Mouse (Mus musculus) hindbrain, postnatal 0 days (tissue): Measurements from ENCODE around the gene Large1. TPM values are rescaled to one million over a fixed set of nuclear protein-coding genes. Genes with fewer than 3 reads are reported as not detected.

ENCODE experiments used
- ATAC-seq: fragments of 200-750 bp; cut with Nextera tagmentation; 2 replicates; pipeline ENCODE4 v1.8.0; 2017; ENCODE audit warnings: mild to moderate bottlenecking, moderate TSS enrichment, moderate library complexity
- DNase-seq: peaks from one replicate; pipeline ENCODE4 v3.0.0-alpha.2; 2015; ENCODE audit warnings: low spot score
- H3K27ac ChIP-seq: fragments of 300-500 bp; sonication (generic); 2 replicates; pipeline ENCODE4 v1.5.1; 2014; ENCODE audit warnings: mild to moderate bottlenecking
- H3K27me3 ChIP-seq: fragments of 300-500 bp; sonication (generic); 2 replicates; pipeline ENCODE4 v1.6.1; 2014; ENCODE audit warnings: low read length, mixed read lengths; ENCODE audit not compliant: insufficient read depth
- H3K36me3 ChIP-seq: fragments of 300-500 bp; sonication (generic); 2 replicates; pipeline ENCODE4 v1.6.1; 2014; ENCODE audit warnings: low read length, mixed read lengths; ENCODE audit not compliant: insufficient read depth
- H3K4me1 ChIP-seq: fragments of 300-500 bp; sonication (generic); 2 replicates; pipeline ENCODE4 v1.6.1; 2014; ENCODE audit warnings: antibody characterized with exemption, low read length, mixed read lengths; ENCODE audit not compliant: insufficient read depth
- H3K4me2 ChIP-seq: fragments of 300-500 bp; sonication (generic); 2 replicates; pipeline ENCODE4 v1.6.1; 2014; ENCODE audit warnings: low read depth, mild to moderate bottlenecking, low read length, moderate library complexity, mixed read lengths
- H3K4me3 ChIP-seq: fragments of 300-500 bp; sonication (generic); 2 replicates; pipeline ENCODE4 v1.5.1; 2014; ENCODE audit warnings: low read length
- H3K9ac ChIP-seq: fragments of 300-500 bp; sonication (generic); replicated peaks from 2 replicates; pipeline ENCODE4 v1.6.1; 2014; ENCODE audit warnings: mild to moderate bottlenecking, low read length, moderate library complexity, mixed read lengths
- H3K9me3 ChIP-seq: fragments of 300-500 bp; sonication (generic); 2 replicates; pipeline ENCODE4 v1.6.1; 2016; ENCODE audit warnings: low read length, mixed read lengths
- CTCF ChIP-seq: IDR thresholded peaks from 2 replicates; pipeline ENCODE4 v1.5.1; 2016; ENCODE audit warnings: antibody characterized with exemption, control low read depth, low read depth
- WGBS: fragments of 180-500 bp; shearing (Covaris S2); extraction: QIAGEN DNeasy Blood & Tissue Kit; methylation state at CpG from one replicate; pipeline ENCODE4 v1.1.7; 2014; 5-methylcytosine and 5-hydroxymethylcytosine counted together
- polyA plus RNA-seq: library from polyadenylated mRNA; unstranded; fragments of >200 nt; fragmentation: Nextera tagmentation; extraction: Ambion mirVana; gene quantifications from 2 replicates; pipeline ENCODE4 v1.2.1, GENCODE M21; 2015
- total RNA-seq: library from RNA; depleted of rRNA; stranded (reverse); fragments of >200 nt; gene quantifications from 2 replicates; pipeline ENCODE4 v1.2.3, GENCODE M21; 2014

The Large1 gene
- total and polyA plus RNA-seq, 2 experiments from 2014 or later = 13.4 to 97.9 TPM

- H3K4me3 ChIP-seq = no peak overlapping the region
- no peak overlapping the region for H3K4me2 ChIP-seq
- no peaks in the 10 kb centered on the region for H3K36me3 ChIP-seq
- no peaks in the 10 kb centered on the region for H3K9me3 ChIP-seq
- no peak overlapping the region for H3K27ac ChIP-seq
- no peaks in the 10 kb centered on the region for H3K4me1 ChIP-seq
- no peak for ATAC-seq
- no peaks in the 10 kb centered on the region for H3K27me3 ChIP-seq
- no peak overlapping the region for H3K9ac ChIP-seq
- no peak for DNase-seq
- 93% methylated on average over 1 of the region's 1 CpGs for WGBS
- no peak for TF ChIP-seq CTCF
These were observed 119.1 kb downstream of the Large1 start for GRCm38 (mm10) chr8:73234209-73234608.

- TF ChIP-seq CTCF = peak; percentile 79
- Histone ChIP-seq H3K27ac (no peak overlapping the region), H3K9ac (no peak overlapping the region), H3K4me2 (no peak overlapping the region), H3K27me3 (no peaks in the 10 kb centered on the region), H3K36me3 (no peaks in the 10 kb centered on the region), H3K4me1 (no peaks in the 10 kb centered on the region), H3K4me3 (no peak overlapping the region), H3K9me3 (no peaks in the 10 kb centered on the region)
- WGBS = 44% methylated on average over 6 of the region's 6 CpGs
- DNase-seq (peak; percentile 74), ATAC-seq (peak; percentile 64)
These were observed 119.8 kb downstream of the Large1 start for GRCm38 (mm10) chr8:73233358-73234041.

- Histone ChIP-seq H3K4me2 (no peak overlapping the region), H3K27ac (no peak overlapping the region), H3K4me1 (no peaks in the 10 kb centered on the region), H3K4me3 (no peak overlapping the region), H3K9ac (no peak overlapping the region), H3K9me3 (no peaks in the 10 kb centered on the region), H3K27me3 (no peaks in the 10 kb centered on the region), H3K36me3 (no peaks in the 10 kb centered on the region)
- ATAC-seq = no peak
- TF ChIP-seq CTCF = no peak
- no peak for DNase-seq
- WGBS = 74% methylated on average over 3 of the region's 3 CpGs
These were observed 126.5 kb downstream of the Large1 start for GRCm38 (mm10) chr8:73226841-73227240.

DNA sequence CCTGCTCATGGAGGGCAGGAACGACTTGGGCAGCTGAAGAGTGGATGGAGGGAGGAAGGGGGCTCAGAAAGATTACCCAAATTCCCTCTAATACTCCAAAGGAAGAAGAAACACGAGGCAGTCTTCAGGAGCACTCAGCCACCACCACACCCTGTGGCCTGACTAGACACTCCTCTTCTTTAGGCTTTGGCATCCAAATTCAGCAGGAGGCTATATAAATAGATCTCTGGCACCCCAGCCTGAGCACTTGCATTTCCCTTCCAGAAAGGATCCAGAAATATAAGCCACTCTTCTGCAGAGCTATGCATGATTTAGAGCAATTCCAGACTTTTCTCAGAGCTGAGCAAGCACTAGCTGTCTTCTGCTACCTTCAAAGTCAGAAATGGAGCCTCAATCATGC is 127.7 kb downstream of the Large1 start:
- 71% methylated on average over 2 of the region's 2 CpGs for WGBS
- Histone ChIP-seq H3K4me1 (no peaks in the 10 kb centered on the region), H3K27me3 (no peaks in the 10 kb centered on the region), H3K4me3 (no peak overlapping the region), H3K4me2 (no peak overlapping the region), H3K27ac (no peak overlapping the region), H3K9ac (no peak overlapping the region), H3K36me3 (no peaks in the 10 kb centered on the region), H3K9me3 (no peaks in the 10 kb centered on the region)
- ATAC-seq (no peak), DNase-seq (no peak)
- no peak for TF ChIP-seq CTCF

DNA sequence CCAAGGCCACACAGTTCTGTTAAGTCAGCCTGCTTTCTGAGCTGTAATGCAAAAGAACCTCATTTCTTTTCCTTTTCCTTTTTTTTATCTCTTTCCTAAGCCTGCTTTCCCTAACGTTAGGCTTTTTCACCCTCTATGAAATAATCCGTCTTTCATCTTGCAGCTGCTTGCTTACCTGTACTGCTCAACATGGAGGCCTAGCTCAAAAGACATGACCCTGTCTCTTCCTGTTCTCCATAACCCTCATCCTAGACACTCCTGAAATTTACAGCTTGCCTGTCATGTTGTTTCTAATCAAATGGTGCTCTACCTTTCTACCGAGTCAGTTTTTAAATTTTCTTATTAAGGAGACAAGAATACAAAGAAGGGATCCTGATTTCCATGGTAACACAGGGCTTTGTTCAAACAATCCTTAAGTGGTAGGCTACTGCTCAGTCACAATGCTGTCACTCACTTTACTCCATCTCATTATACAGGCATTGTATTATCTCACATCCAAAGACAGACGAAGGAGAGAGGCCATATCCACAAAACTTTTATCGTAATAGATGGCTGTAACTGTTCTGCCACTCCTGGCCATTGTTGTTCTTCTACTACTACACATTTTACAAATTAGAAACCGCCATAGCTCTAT is 134.0 kb downstream of the Large1 start:
- ATAC-seq (no peak), DNase-seq (no peak)
- Histone ChIP-seq H3K9me3 (no peaks in the 10 kb centered on the region), H3K4me2 (no peak overlapping the region), H3K36me3 (no peaks in the 10 kb centered on the region), H3K27ac (no peak overlapping the region), H3K4me1 (no peaks in the 10 kb centered on the region), H3K9ac (no peak overlapping the region), H3K4me3 (no peak overlapping the region), H3K27me3 (no peaks in the 10 kb centered on the region)
- TF ChIP-seq CTCF = no peak
- WGBS = 50% methylated on average over 6 of the region's 6 CpGs

GRCm38 (mm10) chr8:73206831-73207230 is 146.5 kb downstream of the Large1 start:
- H3K36me3 ChIP-seq = no peaks in the 10 kb centered on the region
- TF ChIP-seq CTCF = no peak
- peaks cover 2% of the 10 kb centered on the region; the same call in 1 of the 2 replicates for H3K4me1 ChIP-seq
- no peak overlapping the region for H3K4me3 ChIP-seq
- no peaks in the 10 kb centered on the region for H3K9me3 ChIP-seq
- no peak overlapping the region for H3K27ac ChIP-seq
- H3K27me3 ChIP-seq = no peaks in the 10 kb centered on the region
- H3K4me2 ChIP-seq = no peak overlapping the region
- ATAC-seq = no peak
- DNase-seq = no peak
- no peak overlapping the region for H3K9ac ChIP-seq

GRCm38 (mm10) chr8:73201854-73202253 is 151.5 kb downstream of the Large1 start:
- no peaks in the 10 kb centered on the region for H3K27me3 ChIP-seq
- H3K4me2 ChIP-seq = no peak overlapping the region
- no peaks in the 10 kb centered on the region for H3K36me3 ChIP-seq
- H3K27ac ChIP-seq = no peak overlapping the region
- TF ChIP-seq CTCF = peak; percentile 12; the same call in 1 of the 2 replicates
- WGBS = 86% methylated on average over 2 of the region's 2 CpGs
- no peaks in the 10 kb centered on the region for H3K9me3 ChIP-seq
- H3K4me1 ChIP-seq = no peaks in the 10 kb centered on the region
- H3K4me3 ChIP-seq = no peak overlapping the region
- no peak overlapping the region for H3K9ac ChIP-seq
- ATAC-seq (no peak), DNase-seq (peak; percentile 4)
